Mouse (Mus musculus): ENCODE measurements around the gene Ltbp1. TPM values are rescaled to one million over a fixed set of nuclear protein-coding genes. Genes with fewer than 3 reads are reported as not detected.

Gene Ltbp1
- total RNA-seq, 2 experiments from 2014 or later, result 5.0 to 5.1 TPM

DNA sequence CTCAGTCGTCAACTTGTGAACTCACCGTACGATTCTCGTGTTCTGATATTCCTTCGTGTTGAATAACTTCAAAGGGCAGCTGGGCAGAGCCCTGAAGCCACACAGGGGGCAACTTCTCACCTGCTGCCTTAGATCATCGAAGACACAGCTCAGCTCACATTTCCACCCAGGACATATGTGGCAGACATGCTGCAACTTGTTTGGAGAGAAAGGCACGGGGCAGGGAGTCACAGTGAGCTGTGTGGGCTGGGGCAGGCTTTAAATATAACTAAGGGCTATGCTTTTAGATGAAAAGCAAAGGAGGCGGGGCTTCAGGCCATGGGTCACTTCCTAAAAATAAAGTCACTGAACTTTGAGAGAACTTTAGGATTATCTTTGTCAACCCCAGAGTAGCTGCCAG is 51.3 kb downstream of the Ltbp1 start:
- no peak for DNase-seq (ENCODE audit: low spot score in 2 of 2)

- no peak for DNase-seq (ENCODE audit: low spot score in 2 of 2)
Measured at GRCm38 (mm10) chr17:75066340-75066739, 61.0 kb downstream of the Ltbp1 start.

- no peak for DNase-seq (ENCODE audit: low spot score in 2 of 2)
Measured at GRCm38 (mm10) chr17:75067314-75067713, 61.9 kb downstream of the Ltbp1 start.

GRCm38 (mm10) chr17:75069232-75069631 is 63.9 kb downstream of the Ltbp1 start:
- no peak for DNase-seq (ENCODE audit: low spot score in 2 of 2)

GRCm38 (mm10) chr17:75071174-75071573 is 65.8 kb downstream of the Ltbp1 start:
- no peak for DNase-seq (ENCODE audit: low spot score in 2 of 2)

DNA sequence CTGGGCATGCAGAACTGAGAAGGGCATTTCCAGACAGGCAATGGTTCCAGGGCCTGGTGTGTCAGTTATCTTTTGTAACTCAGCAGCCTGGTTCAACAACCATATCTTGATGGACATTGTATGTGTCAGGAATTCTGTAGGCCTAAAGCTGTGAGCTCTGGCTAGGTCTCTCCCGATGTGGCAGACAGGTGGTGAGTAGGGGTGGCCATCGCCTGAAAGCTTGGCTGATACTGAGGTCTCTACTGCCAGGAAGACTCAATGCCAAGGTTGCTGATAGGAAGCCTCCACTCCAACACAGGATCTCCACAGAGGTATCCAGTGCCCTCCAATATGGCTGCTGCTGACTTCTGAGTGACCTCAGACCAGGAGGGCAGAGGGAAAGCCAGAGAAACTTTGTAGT is 66.4 kb downstream of the Ltbp1 start:
- no peak for DNase-seq (ENCODE audit: low spot score in 2 of 2)

GRCm38 (mm10) chr17:75073887-75074286 is 68.5 kb downstream of the Ltbp1 start:
- no peak for DNase-seq (ENCODE audit: low spot score in 2 of 2)

GRCm38 (mm10) chr17:75074978-75075699 is 69.8 kb downstream of the Ltbp1 start:
- peak in 1 of 2 experiments; percentile 7 for DNase-seq (ENCODE audit: low spot score in 2 of 2)

DNA sequence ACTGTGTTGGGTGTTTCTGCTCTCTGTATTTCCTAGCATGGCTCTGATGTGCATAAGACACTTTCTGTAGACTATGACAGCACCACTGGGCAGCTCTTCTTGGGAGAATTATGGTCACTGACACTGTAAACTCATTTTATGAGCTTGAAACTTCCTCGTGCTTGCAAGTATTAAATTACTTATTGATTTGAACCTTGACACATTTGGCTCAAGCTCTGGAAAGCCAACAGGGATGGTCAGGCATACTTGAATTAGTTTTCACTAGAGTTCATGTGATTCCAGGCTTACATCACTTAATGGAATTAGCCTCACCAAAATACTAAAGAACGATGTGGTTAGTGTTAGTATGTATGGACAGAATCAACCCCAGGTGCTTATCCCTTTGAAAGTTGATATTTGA is 76.0 kb downstream of the Ltbp1 start:
- DNase-seq (ENCODE audit: low spot score in 2 of 2), result no peak

DNA sequence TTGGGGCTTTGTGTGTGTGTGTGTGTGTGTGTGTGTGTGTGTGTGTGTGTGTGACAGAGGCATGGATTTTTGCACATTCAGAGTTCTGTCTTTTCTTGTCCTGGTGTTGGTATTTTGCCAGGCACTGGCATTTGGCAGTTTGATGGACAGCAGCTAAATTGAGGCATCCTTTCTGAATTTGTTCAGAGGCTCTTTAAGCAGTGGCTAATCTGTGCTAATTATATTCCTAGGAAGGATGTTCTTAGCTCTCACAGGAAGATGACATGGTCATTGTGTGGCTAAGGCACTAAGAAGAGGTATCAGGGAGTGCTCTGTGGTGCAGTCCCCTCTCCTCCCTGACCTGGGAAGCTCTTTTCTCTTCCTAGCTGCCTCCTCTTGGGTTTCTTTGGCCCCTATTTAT is 77.1 kb downstream of the Ltbp1 start:
- no peak for DNase-seq (ENCODE audit: low spot score in 2 of 2)

GRCm38 (mm10) chr17:75087296-75087941 is 82.1 kb downstream of the Ltbp1 start:
- DNase-seq (ENCODE audit: low spot score in 2 of 2), result peak in 1 of 2 experiments; percentile 66

DNA sequence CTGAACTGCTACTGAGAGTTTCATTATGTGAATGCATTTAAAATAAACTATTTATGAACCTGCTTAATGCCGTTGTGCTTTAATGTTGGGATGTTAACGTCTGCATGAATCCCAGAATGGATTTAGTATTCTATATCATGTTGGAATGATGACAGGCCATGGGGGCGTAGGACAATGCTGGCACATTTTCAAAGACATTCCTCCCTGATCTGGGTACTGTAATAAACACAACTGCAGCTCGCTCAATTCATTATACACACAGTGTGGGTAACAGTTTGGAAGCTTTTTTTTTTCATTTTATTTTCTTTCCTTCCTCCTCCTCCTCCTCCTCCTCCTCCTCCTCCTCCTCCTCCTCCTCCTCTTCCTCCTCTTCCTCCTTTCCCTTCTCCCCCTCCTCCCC is 82.9 kb downstream of the Ltbp1 start:
- no peak for DNase-seq (ENCODE audit: low spot score in 2 of 2)

- DNase-seq (ENCODE audit: low spot score in 2 of 2), result peak; percentile 33 to 54
Measured at GRCm38 (mm10) chr17:75088727-75089126, 83.4 kb downstream of the Ltbp1 start.

DNA sequence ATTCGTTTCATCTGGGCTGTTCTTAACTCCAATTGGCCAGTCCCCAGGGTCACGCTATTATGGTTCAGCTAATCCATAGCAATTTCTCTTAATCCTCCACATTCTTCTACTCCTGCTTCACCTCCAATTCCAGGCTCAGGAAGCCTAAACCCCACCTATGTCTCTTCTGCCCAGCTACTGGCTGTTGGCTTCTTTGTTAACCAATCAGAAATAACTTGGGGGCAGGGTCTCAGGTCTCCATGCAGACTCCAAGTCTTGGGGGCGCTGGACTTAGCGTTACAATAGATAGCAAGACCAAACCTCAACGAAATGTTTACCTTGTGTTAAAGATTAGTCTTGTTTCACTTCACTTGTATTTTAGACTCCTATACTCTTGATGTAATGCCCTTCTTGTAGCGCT is 85.2 kb downstream of the Ltbp1 start:
- no peak for DNase-seq (ENCODE audit: low spot score in 2 of 2)

GRCm38 (mm10) chr17:75093563-75093962 is 88.2 kb downstream of the Ltbp1 start:
- no peak for DNase-seq (ENCODE audit: low spot score in 2 of 2)

- peak in 1 of 2 experiments; percentile 12 for DNase-seq (ENCODE audit: low spot score in 2 of 2)
Measured at GRCm38 (mm10) chr17:75094591-75094990, 89.2 kb downstream of the Ltbp1 start.

GRCm38 (mm10) chr17:75096727-75097126 is 91.4 kb downstream of the Ltbp1 start:
- DNase-seq (ENCODE audit: low spot score in 2 of 2), result no peak

GRCm38 (mm10) chr17:75097367-75097766 is 92.0 kb downstream of the Ltbp1 start:
- DNase-seq (ENCODE audit: low spot score in 2 of 2), result no peak

GRCm38 (mm10) chr17:75101215-75101614 is 95.8 kb downstream of the Ltbp1 start:
- no peak for DNase-seq (ENCODE audit: low spot score in 2 of 2)

DNA sequence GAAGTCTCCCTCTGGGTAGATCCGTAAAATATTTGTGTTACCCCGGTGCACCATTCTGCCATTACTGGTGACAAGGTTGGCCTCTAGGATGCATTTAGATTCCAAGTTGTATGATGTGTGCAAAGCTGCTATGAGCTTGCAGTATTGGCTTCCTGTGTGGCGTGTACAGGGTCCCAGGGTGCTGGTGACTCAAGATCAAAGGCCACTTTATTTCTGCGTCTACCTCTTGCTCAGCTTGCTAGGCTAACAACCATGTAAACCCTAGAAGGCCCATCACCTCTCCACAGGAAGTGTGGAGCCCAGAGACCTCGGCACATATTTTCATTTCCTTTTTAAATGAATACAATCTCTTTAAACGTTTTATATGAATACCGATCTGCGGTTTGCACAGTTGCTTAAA is 96.6 kb downstream of the Ltbp1 start:
- DNase-seq (ENCODE audit: low spot score in 2 of 2), result no peak

DNA sequence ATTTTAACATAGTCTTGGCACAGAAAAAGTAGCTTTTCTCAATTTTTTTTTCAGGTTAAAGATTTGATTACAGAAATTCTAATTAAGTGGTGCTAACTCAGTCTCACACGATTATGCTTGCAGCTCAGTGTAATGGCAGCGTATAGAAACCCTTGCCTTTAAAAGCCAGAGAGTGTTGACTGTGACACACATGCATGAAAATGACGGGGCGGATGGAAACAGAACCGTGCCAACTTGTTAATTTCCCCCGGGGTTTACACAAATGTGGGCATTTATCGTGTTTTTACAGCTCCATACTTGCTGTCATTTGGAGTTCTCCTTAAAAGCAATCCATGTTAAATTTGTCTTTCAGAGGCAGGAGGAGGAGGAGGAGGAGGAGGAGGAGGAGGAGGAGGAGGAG is 102.0 kb downstream of the Ltbp1 start:
- peak in 1 of 2 experiments; percentile 26 for DNase-seq (ENCODE audit: low spot score in 2 of 2)

DNA sequence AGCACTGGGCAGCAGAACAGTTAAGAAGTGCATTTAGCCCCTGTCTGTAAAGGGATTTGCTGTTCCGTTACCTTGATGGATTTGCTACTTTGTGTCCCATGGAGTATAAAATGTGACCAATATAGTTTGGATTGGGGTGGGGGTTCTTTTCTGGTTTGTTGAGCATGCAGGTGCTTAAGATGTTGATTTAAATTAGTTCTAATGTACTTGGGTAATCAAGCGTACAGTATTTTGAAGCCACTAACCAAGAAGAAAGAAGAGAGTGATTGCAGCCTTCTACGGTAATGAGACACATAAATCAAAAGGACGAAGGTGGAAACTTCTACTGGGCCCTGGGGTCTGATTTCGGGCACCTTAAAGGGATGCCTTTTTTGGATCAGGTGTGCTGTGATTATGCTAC is 102.5 kb downstream of the Ltbp1 start:
- no peak for DNase-seq (ENCODE audit: low spot score in 2 of 2)

Data from layer of hippocampus, adult 18-20 months (tissue).